Mouse (Mus musculus) mature B cell (primary cell): ENCODE measurements around the gene Olfr1260.

Source experiments
- in situ Hi-C: fragments of 300-500 bp; cut with MboI; formaldehyde crosslinking; loops from 2 replicates; pipeline ENCODE4 v1.14.3; 2019

The Olfr1260 gene

GRCm38 (mm10) chr2:89974184-89974583, at the start of gene Olfr1260:
Olfr1260 (plus strand) TSS chr2:89974340.
- in situ Hi-C loops, result no loop called here

GRCm38 (mm10) chr2:89927009-89927408, 47.1 kb upstream of the Olfr1260 start, which contains the start of gene Olfr1258:
Olfr1258 (plus strand) TSS chr2:89927309.
- in situ Hi-C loops, result no loop called here

- in situ Hi-C loops, result no loop called here
Observed at GRCm38 (mm10) chr2:89948564-89948963, 25.6 kb upstream of the Olfr1260 start, which contains the start of gene Olfr1259. Olfr1259 (minus strand) TSS chr2:89948664.

GRCm38 (mm10) chr2:89977709-89978108, 3.6 kb downstream of the Olfr1260 start:
- in situ Hi-C loops, result no loop called here

GRCm38 (mm10) chr2:89990921-89991320, 16.8 kb downstream of the Olfr1260 start, which contains the start of gene Olfr1261:
Olfr1261 (plus strand) TSS chr2:89991221.
- in situ Hi-C loops, result no loop called here

GRCm38 (mm10) chr2:89999845-90000244, 25.7 kb downstream of the Olfr1260 start, which contains the start of gene Olfr1262:
Olfr1262 (plus strand) TSS chr2:90000145.
- in situ Hi-C loops, result no loop called here

GRCm38 (mm10) chr2:90011831-90012230, 37.7 kb downstream of the Olfr1260 start, which contains the start of gene Olfr1263:
Olfr1263 (plus strand) TSS chr2:90012131.
- in situ Hi-C loops, result no loop called here

- in situ Hi-C loops, result no loop called here
Observed at GRCm38 (mm10) chr2:90025477-90025876, 51.3 kb downstream of the Olfr1260 start, which contains the start of gene Olfr1264. Olfr1264 (minus strand) TSS chr2:90025577.
